Mouse (Mus musculus) heart, adult 2 months (tissue): ENCODE results near the gene Nedd8.

Source experiments
- CTCF ChIP-seq: fragments of 200-600 bp; IDR thresholded peaks from 2 replicates; pipeline ENCODE4 v1.8.1; 2022; ENCODE audit warnings: antibody characterized with exemption, mild to moderate bottlenecking, moderate library complexity
- POLR2A ChIP-seq: fragments of 200-500 bp; IDR thresholded peaks from 2 replicates; pipeline ENCODE4 v1.6.1; 2011; ENCODE audit warnings: mild to moderate bottlenecking, low read depth, low read length, control low read depth; ENCODE audit not compliant: insufficient read depth

GRCm38 (mm10) chr14:55702761-55703160 lies 30.8 kb upstream of the Nedd8 start:
- TF ChIP-seq CTCF, result no peak
- no peak for TF ChIP-seq POLR2A
